Mouse (Mus musculus) right cerebral cortex, postnatal 14 days (tissue): Measurements from ENCODE around the gene Hnrnph1.

ENCODE experiments used
- DNase-seq: peaks from one replicate; pipeline ENCODE4 v3.0.0; 2022

Gene Hnrnph1

DNA sequence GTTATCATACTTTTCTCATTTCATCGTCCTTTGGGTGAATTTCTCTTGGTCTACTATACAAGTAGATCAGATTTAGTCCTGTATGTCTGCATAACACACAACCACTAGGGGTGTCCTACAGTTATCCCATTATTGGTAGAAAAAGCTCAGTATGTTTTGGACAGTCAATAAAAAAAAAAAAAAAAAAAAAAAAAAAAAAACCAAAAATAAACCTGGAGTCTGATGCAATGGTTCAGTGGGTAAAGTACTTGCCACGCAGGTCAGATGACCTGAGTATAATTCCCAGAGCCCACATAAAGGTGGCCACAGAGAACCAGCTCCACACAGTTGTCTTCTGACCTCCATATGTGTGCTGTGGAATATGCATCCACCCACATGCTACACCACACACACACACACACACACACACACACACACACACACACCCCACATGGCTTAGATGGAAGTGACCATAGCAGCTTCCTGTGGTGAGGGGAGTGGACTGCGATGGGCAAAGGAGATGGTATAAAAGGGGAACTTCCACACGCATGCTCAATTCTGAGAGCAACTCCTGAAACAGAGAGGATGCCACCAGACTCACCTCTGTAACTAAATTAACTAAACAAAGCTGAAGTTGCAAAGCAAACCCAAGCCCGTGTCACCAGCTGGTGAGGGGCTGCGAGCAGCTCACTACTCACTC lies 38.9 kb downstream of the Hnrnph1 start:
- no peak for DNase-seq

GRCm38 (mm10) chr11:50417856-50418255 lies 41.1 kb downstream of the Hnrnph1 start:
- DNase-seq: no peak

- DNase-seq: no peak
Observed at GRCm38 (mm10) chr11:50421461-50421860, 44.7 kb downstream of the Hnrnph1 start.

DNA sequence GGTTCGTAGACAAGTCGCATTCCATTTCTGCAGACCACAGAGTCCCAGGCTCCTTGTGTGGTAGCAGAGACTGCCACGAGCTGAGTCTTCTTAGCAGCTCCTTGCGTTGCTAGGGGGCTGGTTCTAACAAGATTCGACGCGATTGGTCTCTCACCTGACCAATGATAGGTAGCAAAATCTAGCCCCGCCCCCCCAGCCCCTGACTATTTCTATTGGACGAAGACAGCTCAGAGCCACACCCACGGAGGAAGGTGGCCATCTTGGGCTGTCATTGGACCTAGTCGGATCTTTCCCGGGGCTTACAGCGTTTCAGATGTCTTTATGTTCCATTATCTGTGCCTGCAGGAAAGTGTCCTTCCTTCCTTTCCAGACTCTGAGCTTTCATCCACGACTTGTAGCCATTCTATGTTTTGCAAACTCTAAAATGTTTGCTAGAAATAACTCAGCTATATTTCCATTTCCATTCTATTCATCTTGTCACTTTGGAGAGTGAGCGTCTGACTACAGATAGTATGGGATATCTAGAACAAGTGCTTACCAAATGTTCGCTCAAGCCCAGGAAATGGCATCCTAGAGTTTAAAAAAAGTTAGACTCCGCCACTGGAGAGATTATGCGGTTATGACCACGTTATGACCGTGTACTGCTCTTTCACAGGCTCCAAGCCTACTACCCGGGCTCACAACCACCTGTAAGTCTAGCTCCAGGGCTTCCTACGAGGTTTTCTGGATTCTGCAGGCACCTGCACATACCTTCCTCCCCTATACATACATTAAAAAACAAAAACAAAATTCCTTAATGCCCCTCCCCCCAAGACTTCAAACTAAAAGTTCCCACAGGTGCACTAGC lies 45.4 kb downstream of the Hnrnph1 start:
- peak; percentile 58 for DNase-seq

DNA sequence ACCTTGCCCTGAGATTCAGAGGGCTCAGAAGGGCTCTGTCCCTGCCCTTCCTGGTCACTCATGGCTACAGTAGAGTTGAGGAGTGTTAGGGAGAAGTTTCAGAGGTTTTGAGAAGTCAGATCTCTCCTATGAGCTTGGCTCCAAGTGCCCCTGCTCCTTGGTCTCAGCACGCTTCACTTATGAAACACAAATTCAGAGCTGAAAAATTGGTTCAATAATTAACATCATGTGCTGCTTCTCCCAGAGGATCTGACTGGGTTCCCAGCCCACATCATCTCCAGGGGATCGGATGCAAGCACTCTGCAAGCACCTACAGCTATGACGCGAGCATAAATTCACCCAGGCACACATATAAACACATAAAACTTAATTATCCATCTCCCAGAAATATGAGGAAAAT lies 49.3 kb downstream of the Hnrnph1 start:
- no peak for DNase-seq

DNA sequence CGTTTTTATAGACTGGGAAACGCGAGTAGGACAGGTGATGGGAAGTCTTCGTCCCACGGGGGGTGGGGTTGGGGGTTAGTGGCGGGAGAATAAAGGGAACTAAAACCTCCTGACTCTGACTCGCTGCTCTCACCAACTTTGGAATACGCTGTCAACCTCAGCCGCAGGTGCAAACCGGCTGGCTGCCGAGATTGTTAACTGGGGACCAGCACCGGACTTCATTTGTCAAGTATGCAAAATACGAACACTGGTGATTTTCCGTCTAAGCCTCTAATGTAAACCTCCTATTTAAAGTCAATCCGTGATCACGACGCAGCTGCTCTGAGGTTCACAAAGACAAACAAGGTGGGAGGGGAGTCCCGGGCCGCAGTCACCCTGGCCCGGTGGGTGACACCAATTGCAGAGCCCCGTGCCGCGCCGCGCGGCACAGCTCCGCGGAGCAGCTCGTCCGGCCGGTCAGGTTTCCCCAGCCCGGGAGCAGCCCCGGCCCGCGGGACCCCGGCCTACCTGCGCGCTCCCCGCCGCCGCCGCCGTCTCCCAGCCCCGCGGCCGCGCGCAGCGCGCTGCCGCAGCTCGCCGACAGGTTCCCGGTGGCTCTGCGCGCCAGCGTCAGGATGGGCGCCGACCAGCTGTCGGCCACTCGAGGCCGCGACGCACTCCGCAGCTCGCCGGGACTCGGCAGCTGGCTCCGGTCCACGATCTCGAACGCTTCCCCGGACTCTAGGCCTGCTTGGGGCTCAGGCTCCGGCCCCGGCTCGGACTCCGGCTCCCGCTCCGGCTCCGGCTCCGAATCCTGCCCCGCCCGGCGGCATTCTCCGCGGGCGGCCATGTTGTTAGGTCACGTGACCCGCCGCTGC lies 53.7 kb downstream of the Hnrnph1 start, which contains the start of gene Rufy1:
TSS of gene Rufy1 (minus strand) at position 849 of the 857 bp plus-strand sequence.
- peak; percentile 83 for DNase-seq

DNA sequence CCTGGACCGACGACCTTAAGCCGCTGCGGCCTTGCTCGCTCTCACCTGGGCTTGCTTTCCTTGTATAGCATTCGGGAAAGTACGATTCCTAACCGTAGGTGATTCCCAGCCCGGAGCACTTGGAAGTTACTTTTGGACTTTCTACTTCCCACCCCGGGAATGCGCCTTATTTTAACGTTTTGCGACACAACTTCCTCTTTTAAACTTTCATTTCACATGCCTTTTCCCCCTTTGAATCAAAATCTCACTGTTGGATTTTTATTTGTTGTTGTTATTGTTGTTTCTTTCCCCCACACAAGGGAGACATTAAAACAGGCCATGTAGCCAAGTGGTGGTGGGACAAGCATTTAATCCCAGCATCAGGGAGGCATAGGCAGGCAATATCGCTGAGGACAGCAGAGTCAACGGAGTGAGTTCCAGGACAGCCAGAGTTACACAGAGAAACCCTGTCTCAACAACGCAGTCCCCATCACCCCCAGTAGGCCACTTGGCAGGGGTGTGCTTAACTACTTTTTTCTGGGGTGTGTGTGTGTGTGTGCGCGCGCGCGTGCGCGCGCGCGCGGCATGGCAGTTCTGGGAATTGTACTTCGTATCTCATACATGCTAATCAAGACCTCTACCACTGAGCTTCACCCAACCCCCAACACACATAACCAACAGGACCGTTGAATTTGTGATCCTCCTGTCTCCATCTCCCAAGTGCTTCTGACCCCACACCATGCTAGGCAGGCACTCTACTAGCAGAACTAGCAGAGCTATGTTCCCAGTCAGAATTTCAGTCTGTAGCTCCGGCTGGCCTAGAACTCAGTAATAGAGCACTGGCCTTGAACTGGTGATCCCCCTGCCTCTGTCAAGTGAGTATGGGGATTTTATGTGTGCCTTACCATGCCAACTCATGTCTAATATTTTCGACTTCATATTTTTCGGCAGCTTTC lies 54.6 kb downstream of the Hnrnph1 start:
- no peak for DNase-seq

GRCm38 (mm10) chr11:50432069-50432440 lies 55.3 kb downstream of the Hnrnph1 start:
- no peak for DNase-seq

GRCm38 (mm10) chr11:50432896-50433295 lies 56.1 kb downstream of the Hnrnph1 start:
- no peak for DNase-seq
